Mouse (Mus musculus) kidney, embryonic 16.5 days (tissue): Measurements from ENCODE around the gene Lnpk. TPM values are rescaled to one million over a fixed set of nuclear protein-coding genes. Genes with fewer than 3 reads are reported as not detected.

Source experiments
- ATAC-seq: fragments of 200-750 bp; cut with Nextera tagmentation; 2 replicates; pipeline ENCODE4 v1.8.0; 2017; ENCODE audit warnings: moderate TSS enrichment; ENCODE audit not compliant: low FRiP score, low TSS enrichment
- H3K27ac ChIP-seq: fragments of 300-500 bp; sonication (generic); 2 replicates; pipeline ENCODE4 v1.5.1; 2014; ENCODE audit warnings: low read length
- H3K27me3 ChIP-seq: fragments of 300-500 bp; sonication (generic); 2 replicates; pipeline ENCODE4 v1.6.1; 2014; ENCODE audit warnings: low read length, control low read depth, mixed read lengths; ENCODE audit not compliant: insufficient read depth
- H3K36me3 ChIP-seq: fragments of 300-500 bp; sonication (generic); 2 replicates; pipeline ENCODE4 v1.6.1; 2014; ENCODE audit warnings: low read length, control low read depth, mixed read lengths; ENCODE audit not compliant: insufficient read depth
- H3K4me1 ChIP-seq: fragments of 300-500 bp; sonication (generic); 2 replicates; pipeline ENCODE4 v1.6.1; 2014; ENCODE audit warnings: low read length, control low read depth, mixed read lengths; ENCODE audit not compliant: insufficient read depth
- H3K4me2 ChIP-seq: fragments of 300-500 bp; sonication (generic); replicated peaks from 2 replicates; pipeline ENCODE4 v1.6.1; 2014; ENCODE audit warnings: low read depth, low read length
- H3K4me3 ChIP-seq: fragments of 300-500 bp; sonication (generic); 2 replicates; pipeline ENCODE4 v1.5.1; 2014; ENCODE audit warnings: mild to moderate bottlenecking, low read length
- H3K9ac ChIP-seq: fragments of 300-500 bp; sonication (generic); replicated peaks from 2 replicates; pipeline ENCODE4 v1.6.1; 2014; ENCODE audit warnings: low read length
- H3K9me3 ChIP-seq: fragments of 300-500 bp; sonication (generic); 2 replicates; pipeline ENCODE4 v1.6.1; 2016; ENCODE audit warnings: low read length, control low read depth
- WGBS: fragments of 180-500 bp; shearing (Covaris S2); extraction: QIAGEN DNeasy Blood & Tissue Kit; methylation state at CpG from one replicate; pipeline ENCODE4 v1.1.7; 2014; 5-methylcytosine and 5-hydroxymethylcytosine counted together
- polyA plus RNA-seq: library from polyadenylated mRNA; unstranded; fragments of >200 nt; fragmentation: Nextera tagmentation; extraction: Ambion mirVana; gene quantifications from 2 replicates; pipeline ENCODE4 v1.2.1, GENCODE M21; 2015

Gene Lnpk
- polyA plus RNA-seq, 1 experiment from 2014 or later = 18.1 TPM

DNA sequence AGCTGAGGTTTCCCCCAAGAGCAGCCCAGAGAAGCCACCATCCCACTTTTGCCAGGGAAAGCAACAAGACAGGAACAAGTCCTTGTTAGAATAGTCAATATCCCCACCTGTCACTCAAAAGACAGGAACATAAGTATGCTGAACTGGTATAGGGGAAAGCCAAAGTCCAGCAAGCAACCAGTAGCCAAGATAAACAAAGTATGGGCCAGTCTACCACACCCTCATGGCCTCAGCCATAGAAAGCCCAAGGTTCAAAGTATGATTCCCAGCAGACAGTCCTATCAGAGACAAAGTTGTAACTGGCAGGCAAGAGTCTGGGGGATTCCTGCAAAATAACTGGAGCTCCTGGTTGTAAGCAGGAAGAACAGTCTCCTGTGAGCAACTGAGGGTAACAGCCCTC, 16.9 kb upstream of the Lnpk start:
- Histone ChIP-seq H3K4me2 (no peak overlapping the region), H3K36me3 (no peaks in the 10 kb centered on the region), H3K27ac (no peak overlapping the region), H3K9ac (no peak overlapping the region), H3K9me3 (peaks cover 5% of the 10 kb centered on the region; the same call in 1 of the 2 replicates), H3K4me1 (no peaks in the 10 kb centered on the region), H3K4me3 (no peak overlapping the region), H3K27me3 (no peaks in the 10 kb centered on the region)
- ATAC-seq = no peak

DNA sequence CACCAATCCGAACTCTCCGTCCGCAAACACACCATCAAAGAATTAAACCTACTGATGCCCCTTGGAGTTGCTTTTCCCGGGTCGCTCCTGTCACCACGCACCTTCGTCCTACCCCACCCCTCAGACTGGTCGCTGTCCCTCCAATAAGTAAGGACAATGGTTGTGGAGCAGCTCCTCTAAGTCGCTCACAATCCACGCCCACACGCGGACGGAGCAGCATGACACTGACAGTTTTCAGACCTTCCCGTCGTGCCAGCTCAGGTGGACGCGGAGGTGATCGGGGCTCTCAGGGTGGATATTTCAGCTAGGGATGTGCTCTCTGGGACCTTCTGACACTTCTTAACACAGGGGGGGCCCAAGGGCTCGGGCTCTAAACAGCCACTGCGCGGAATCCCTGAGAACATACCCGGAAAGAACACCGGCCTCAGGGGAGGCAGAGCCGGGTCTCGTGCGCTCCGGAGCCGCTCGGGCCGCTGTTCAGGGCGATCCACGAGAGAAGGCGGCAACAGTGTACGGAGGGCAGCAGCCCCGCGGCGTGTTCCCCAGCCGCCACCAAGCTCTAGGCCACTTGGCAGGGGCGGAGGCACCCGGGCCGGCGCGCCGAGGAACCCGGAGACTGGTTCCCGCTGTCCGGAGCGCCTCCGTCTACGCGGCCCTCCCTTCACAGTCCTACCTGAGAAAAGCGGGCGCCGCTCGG, 941 bp downstream of the Lnpk start:
- H3K4me2 ChIP-seq = peak overlapping the region; percentile 99
- H3K9ac ChIP-seq = peak overlapping the region; percentile 89
- peak; percentile 86 for ATAC-seq
- no peaks in the 10 kb centered on the region for H3K27me3 ChIP-seq
- peak overlapping the region; percentile 92 for H3K4me3 ChIP-seq
- H3K9me3 ChIP-seq = no peaks in the 10 kb centered on the region
- peaks cover 8% of the 10 kb centered on the region for H3K4me1 ChIP-seq
- under 1% methylated on average over 55 of the region's 55 CpGs for WGBS
- peak overlapping the region; percentile 77 for H3K27ac ChIP-seq
- no peaks in the 10 kb centered on the region for H3K36me3 ChIP-seq

DNA sequence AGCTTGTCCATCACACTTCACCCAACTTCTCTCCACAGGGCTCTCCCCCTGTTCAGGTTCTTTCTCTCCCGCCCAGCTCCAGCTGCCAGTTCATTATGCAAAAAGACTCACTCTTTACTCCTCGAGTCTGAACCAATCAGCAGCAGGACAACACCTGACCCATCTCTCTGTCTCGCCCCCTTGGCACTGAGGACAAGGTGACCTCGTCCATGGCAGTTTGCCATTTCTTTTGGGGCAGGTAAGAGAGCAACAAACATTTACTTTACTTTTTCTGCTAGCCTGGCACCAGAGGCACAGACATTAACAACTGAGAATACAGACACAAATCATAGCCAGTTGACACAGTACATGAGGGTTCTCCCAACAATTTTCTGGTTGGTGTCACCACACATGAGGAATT, 8.8 kb downstream of the Lnpk start:
- Histone ChIP-seq H3K9ac (no peak overlapping the region), H3K4me2 (no peak overlapping the region), H3K36me3 (no peaks in the 10 kb centered on the region), H3K9me3 (no peaks in the 10 kb centered on the region), H3K4me3 (no peak overlapping the region), H3K27me3 (no peaks in the 10 kb centered on the region), H3K27ac (no peak overlapping the region), H3K4me1 (no peaks in the 10 kb centered on the region)
- 77% methylated on average over 4 of the region's 4 CpGs for WGBS
- no peak for ATAC-seq

DNA sequence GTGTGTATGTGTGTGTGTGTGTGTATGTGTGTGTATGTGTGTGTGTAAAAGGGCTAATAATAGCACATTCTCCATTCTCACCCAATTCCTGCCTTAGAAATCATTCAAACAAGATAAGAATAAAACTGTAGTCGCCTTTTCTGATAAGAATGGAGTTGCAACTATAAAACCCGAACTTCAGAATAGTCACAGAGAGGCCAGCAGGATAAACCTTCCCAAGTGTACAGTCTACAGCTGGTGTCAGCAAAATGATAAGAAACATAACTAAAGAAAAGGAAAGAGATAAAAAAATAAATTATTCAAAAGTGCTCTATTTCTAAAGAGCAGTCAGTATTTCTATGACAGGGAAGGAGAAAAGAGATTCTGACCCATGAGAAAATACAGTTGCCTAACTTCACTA, 19.4 kb downstream of the Lnpk start:
- Histone ChIP-seq H3K27ac (no peak overlapping the region), H3K36me3 (peaks cover 3% of the 10 kb centered on the region; the same call in 1 of the 2 replicates), H3K27me3 (no peaks in the 10 kb centered on the region), H3K9ac (no peak overlapping the region), H3K4me2 (no peak overlapping the region), H3K4me3 (no peak overlapping the region), H3K9me3 (no peaks in the 10 kb centered on the region), H3K4me1 (no peaks in the 10 kb centered on the region)
- no peak for ATAC-seq
- 84% methylated on average over 2 of the region's 2 CpGs for WGBS

DNA sequence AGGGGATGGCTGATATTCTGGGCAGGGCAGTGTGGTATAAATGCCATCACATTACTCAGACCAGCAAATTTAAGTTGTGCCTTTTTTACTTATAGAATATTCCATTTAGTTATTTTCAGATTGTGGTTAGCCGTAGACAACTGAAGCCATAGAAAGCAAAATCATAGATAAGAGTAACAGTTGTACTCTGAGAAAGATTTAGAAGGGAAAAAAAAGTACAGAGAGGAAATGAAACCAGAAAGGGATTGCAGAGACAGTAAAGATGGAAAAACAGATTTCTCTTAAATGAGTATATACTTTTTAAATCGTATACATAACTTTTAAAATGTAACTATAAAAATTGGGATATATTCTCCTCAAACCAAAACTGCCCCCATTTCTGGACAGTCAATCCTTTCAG, 20.1 kb downstream of the Lnpk start:
- H3K27me3 ChIP-seq = no peaks in the 10 kb centered on the region
- H3K36me3 ChIP-seq = peaks cover 3% of the 10 kb centered on the region; the same call in 1 of the 2 replicates
- no peak for ATAC-seq
- H3K4me2 ChIP-seq = no peak overlapping the region
- H3K4me3 ChIP-seq = no peak overlapping the region
- H3K27ac ChIP-seq = no peak overlapping the region
- 96% methylated on average over 2 of the region's 2 CpGs for WGBS
- H3K9me3 ChIP-seq = no peaks in the 10 kb centered on the region
- no peak overlapping the region for H3K9ac ChIP-seq
- H3K4me1 ChIP-seq = no peaks in the 10 kb centered on the region

DNA sequence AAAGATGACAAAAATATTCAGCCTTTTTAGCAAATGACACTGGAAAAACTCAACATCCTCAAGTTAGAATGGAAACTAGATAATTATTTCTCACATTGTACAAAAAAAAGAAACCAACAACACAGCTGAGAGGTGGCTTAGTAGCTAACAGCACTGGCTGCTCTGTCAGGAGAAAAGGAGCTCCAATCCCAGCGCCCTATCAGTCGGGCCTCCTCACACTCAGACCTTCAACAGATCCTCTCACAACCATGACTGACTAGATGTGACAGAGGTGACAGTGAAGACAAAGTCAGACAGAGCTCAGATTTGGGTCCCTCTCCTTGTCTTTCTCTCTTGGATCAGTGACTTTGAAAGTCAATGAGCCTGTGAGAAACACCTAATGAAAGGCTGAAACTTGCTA, 21.8 kb downstream of the Lnpk start:
- Histone ChIP-seq H3K9me3 (no peaks in the 10 kb centered on the region), H3K4me2 (no peak overlapping the region), H3K27me3 (no peaks in the 10 kb centered on the region), H3K27ac (no peak overlapping the region), H3K4me1 (no peaks in the 10 kb centered on the region), H3K4me3 (no peak overlapping the region), H3K36me3 (peaks cover 13% of the 10 kb centered on the region; the same call in 1 of the 2 replicates), H3K9ac (no peak overlapping the region)
- WGBS = 80% methylated on average over 2 of the region's 2 CpGs
- ATAC-seq = no peak

DNA sequence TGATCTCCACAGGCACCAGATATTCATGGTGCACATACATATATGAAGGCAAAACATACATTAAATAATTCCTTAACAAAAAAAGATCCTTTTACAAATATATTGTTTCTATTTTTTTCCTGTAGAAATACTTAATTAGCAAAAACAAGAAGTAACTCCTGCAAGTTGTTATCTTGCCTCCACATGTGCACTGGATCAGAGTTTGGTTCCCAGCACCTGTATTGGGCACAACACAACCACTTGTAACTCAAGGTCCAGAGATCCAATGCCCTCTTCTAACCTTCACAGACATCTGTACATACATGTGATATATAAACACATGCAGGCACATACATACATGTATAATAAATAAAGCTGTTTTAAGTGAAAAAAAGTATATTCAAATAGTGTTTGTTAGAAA, 27.3 kb downstream of the Lnpk start:
- Histone ChIP-seq H3K4me1 (no peaks in the 10 kb centered on the region), H3K4me3 (no peak overlapping the region), H3K27me3 (no peaks in the 10 kb centered on the region), H3K9ac (no peak overlapping the region), H3K9me3 (no peaks in the 10 kb centered on the region), H3K27ac (no peak overlapping the region), H3K36me3 (peaks cover 10% of the 10 kb centered on the region; the same call in 1 of the 2 replicates), H3K4me2 (no peak overlapping the region)
- ATAC-seq = no peak

DNA sequence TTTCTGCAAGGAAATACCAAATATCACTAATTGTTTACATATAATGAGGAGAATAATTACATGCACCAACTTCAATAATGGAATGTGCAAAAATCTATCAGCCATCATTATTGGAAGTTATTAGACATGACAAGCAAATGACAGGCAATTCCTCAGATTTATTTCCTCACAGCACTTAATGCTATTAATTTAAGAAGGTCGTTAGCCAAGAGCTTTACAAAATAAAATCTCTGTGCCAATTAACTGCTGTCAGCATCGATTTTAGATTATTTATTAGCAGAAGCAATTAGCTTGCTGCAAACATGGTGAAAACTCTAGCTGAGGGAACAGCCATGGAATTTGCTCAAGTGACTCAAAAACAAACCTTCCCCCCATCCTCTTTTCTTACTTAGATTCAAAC, 30.9 kb downstream of the Lnpk start:
- peaks cover 6% of the 10 kb centered on the region; the same call in 1 of the 2 replicates for H3K36me3 ChIP-seq
- ATAC-seq = no peak
- no peak overlapping the region for H3K4me3 ChIP-seq

DNA sequence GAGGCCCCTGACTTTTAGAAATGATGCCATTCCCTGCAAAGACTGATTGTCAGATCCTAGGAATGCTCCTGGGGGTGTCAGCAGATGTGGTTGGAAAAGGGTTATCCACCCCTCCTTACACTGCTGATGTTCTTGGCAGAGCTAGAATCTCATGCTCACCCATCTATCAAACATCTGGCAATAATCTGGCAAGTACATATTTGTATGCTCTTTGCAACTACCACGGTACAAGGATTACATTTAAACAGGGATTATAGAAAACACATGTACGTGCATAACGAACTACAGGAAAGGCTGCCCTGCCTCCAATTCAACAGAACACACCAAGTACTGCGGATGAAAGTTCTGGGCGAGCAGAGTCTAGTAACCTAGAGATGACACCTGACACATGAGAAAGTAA, 70.9 kb downstream of the Lnpk start:
- Histone ChIP-seq H3K4me1 (no peaks in the 10 kb centered on the region), H3K4me2 (no peak overlapping the region), H3K27ac (no peak overlapping the region), H3K9me3 (no peaks in the 10 kb centered on the region), H3K36me3 (no peaks in the 10 kb centered on the region), H3K27me3 (no peaks in the 10 kb centered on the region), H3K9ac (no peak overlapping the region), H3K4me3 (no peak overlapping the region)
- 94% methylated on average over 5 of the region's 5 CpGs for WGBS
- ATAC-seq = no peak

More for the DNA sequence above, 30.9 kb downstream of the Lnpk start:
- no peaks in the 10 kb centered on the region for H3K4me1 ChIP-seq
- H3K9me3 ChIP-seq = no peaks in the 10 kb centered on the region
- H3K27me3 ChIP-seq = no peaks in the 10 kb centered on the region
- H3K4me2 ChIP-seq = no peak overlapping the region
- H3K27ac ChIP-seq = no peak overlapping the region
- no peak overlapping the region for H3K9ac ChIP-seq
- WGBS = 66% methylated on average over 2 of the region's 2 CpGs

DNA sequence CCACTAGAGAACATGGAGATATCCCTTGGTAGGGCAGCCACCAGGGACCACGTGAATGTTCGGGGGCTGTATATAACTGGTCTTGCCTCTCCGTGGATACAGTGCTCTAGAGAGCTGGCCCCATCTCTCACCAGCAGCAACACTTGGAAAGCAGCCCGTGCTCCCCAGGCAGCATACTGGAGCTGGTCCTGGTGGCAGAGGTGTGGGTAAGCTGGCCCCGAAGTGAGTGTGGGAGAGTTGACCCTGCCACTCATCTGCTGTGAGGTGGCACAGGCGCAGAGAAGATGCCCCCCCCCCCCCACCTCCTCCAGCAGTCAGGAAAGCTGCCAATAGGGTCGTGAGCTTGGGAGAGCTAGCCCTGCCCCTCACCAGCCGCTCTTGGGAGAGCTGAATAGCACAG, 72.8 kb downstream of the Lnpk start:
- Histone ChIP-seq H3K9ac (no peak overlapping the region), H3K27me3 (no peaks in the 10 kb centered on the region), H3K4me2 (no peak overlapping the region), H3K36me3 (no peaks in the 10 kb centered on the region), H3K27ac (no peak overlapping the region), H3K4me1 (no peaks in the 10 kb centered on the region), H3K9me3 (no peaks in the 10 kb centered on the region), H3K4me3 (no peak overlapping the region)
- WGBS = 47% methylated on average over 8 of the region's 8 CpGs
- no peak for ATAC-seq
